Mouse (Mus musculus): ENCODE measurements at regions not wholly inside any gene's neighbourhood (a gene's known extent, or its start where the extent isn't known, plus 50 kb on each side); places are given as distances from the start of the nearest gene placed in this dataset.

DNA sequence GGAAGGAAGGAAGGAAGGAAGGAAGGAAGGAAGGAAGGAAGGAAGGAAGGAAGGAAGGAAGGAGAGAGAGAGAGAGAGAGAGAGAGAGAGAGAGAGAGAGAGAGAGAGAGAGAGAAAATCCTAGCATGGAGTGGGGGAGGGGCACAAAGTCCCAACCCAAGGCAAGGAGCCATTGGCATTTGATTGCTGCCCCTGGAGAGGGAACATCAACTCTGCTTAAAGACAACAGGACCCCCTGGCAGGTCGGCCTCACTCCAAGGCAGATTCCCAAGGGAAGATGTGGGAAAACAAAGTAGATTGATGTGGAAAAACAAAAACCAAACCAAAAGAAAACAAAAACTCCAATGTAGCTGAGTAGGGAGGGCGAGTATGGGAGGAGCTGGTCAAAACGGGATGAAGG is 49.9 kb upstream of the Fzd10 start:
- DNase-seq, result no peak
- intact Hi-C loops (cut with DNase I; ENCODE audit: low total_unique reads), result no loop called here

DNA sequence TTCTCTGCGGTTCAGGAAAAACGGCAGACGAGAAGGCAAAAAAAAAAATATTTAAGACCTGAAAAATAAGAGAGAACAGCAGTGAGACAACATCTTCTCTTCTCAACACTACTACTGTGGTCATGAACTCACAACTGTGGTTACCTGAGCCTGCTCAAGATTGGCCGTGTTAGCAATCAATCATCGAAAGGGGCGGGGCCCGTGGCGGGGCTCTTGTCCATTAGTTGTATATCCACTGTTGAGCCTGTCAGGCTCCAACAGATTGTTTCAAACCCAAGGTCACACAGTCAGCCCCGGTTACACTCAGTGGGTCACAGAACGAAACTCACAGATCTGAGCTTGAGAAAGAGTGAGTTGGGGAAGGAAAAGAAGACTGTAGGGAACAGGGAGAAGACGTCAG is 50.8 kb upstream of the Fzd10 start:
- DNase-seq, result no peak
- intact Hi-C loops (cut with DNase I; ENCODE audit: low total_unique reads), result no loop called here

DNA sequence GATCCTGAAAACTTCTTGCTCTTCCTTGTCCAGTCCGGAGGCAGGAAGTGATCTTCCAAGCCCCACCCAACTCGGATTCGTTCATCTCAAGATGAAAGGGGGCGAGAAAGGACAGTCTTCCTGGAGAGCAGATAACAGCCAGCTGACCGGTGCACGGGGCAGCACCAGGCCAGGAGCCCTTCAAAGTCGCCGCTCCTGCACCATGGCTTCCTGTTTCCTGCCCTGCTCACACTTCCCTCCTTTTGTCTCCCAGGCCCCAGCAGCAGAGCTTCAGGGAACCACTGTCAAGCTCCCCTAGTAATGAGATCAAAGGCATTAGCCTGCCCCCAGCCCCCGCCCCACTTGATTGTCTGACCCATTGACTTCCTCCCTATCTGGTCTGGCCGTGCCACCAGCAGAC is 58.6 kb upstream of the Fzd10 start:
- DNase-seq, result no peak
- intact Hi-C loops (cut with DNase I; ENCODE audit: low total_unique reads), result no loop called here

DNA sequence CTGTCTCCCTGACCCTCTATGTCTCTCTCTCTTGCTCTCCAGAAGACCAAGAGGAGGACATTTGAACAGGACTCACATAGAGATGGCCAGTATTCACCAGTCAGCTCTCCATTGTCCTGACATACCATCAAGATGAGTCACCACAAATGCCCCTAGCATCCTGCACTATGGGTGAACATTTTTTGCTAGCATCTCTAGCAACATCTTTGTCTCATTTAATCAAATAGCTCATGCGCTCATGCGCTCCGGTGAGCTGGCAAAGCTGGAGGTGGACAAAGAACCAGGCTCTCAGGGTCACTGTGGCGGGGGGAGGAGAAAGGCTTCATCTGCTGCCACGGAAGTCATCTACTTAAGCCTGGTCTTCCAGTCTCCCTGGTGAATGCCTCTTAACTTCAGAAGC is 62.0 kb upstream of the Fzd10 start:
- intact Hi-C loops (cut with DNase I; ENCODE audit: low total_unique reads), result no loop called here
- DNase-seq, result no peak

DNA sequence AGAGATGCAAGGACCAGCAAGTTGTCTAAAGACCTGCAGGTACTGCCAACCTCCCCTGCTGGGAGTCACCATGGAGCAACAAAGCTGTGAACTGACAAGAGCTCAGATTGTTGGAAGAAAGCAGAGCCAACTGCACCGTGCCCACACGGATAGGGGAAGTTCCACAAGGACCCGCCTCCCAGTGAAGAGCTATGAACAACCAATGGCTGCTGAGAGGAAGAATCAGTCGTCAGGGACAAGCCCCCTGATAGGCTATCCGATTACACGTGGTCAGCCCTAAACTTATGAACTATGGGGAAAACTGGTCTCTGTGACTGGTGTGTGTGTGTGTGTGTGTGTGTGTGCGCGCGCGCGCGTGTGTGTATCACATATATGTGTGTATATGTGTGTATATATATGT is 63.4 kb upstream of the Fzd10 start:
- intact Hi-C loops (cut with DNase I; ENCODE audit: low total_unique reads), result no loop called here
- no peak for DNase-seq

DNA sequence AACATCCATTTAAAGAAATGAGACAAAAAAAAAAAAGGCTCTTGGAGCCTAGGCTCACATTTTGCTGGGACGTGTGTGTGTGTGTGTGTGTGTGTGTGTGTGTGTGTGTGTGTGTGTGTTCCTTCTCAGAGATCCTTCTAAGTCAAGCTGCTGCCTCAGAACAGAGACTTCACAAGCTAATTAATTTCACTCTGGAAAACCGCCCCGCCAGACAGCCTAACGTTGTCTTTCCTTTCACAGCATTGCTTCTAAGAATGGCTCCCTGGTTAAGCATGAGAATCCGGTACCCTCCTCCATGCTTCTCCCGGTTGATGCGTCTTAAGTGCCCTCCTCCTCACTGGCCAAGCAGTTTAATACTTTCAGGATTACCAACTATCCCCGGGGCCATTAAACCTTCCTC is 64.3 kb upstream of the Fzd10 start:
- no peak for DNase-seq
- intact Hi-C loops (cut with DNase I; ENCODE audit: low total_unique reads), result no loop called here

DNA sequence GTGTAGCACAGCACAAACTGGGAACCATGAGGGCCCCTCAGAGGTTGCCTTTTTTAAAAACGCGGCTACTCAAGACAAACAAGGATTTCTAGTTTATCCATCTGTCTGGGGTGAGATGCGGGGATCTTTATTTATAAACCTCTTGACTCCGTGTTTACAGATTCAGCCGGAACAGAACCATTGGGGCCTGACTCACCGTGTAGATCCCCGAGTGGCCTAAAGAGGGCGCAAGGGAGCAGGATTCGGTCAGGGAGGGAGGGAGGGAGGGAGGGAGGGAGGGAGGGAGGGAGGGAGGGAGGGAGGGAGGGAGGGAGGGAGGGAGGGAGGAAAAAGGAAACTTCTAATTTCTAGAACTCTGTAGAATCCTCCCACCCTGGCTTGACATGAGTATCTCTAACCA is 73.4 kb upstream of the Fzd10 start:
- intact Hi-C loops (cut with DNase I; ENCODE audit: low total_unique reads), result loop anchor here (5.0 to 10.0 kb wide), 2 partner anchors 138 to 205 kb away; no protein-coding TSS in a partner anchor

DNA sequence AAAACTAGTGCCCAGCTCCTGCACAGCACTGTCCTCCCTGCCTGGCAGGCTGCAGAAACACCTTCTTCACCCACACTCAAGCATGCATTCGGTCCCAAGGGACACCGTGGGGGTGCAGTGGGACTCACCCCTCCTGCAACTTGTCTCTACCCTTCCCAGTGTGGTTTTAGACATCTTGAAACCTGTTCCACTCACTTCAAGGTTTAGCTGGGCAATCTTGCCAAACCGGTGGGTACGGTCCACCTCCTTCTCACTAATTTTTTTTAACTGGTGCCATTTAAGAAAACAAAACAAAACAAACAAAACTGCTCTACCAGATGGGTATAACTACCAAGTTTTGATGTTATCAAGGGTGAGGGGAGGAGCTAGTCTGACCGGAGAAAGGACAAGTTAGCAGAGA is 74.2 kb upstream of the Fzd10 start:
- intact Hi-C loops (cut with DNase I; ENCODE audit: low total_unique reads), result loop anchor here (5.0 to 10.0 kb wide), 2 partner anchors 138 to 206 kb away; no protein-coding TSS in a partner anchor

More for the DNA sequence above, 73.4 kb upstream of the Fzd10 start:
- DNase-seq, result peak; percentile 18

DNA sequence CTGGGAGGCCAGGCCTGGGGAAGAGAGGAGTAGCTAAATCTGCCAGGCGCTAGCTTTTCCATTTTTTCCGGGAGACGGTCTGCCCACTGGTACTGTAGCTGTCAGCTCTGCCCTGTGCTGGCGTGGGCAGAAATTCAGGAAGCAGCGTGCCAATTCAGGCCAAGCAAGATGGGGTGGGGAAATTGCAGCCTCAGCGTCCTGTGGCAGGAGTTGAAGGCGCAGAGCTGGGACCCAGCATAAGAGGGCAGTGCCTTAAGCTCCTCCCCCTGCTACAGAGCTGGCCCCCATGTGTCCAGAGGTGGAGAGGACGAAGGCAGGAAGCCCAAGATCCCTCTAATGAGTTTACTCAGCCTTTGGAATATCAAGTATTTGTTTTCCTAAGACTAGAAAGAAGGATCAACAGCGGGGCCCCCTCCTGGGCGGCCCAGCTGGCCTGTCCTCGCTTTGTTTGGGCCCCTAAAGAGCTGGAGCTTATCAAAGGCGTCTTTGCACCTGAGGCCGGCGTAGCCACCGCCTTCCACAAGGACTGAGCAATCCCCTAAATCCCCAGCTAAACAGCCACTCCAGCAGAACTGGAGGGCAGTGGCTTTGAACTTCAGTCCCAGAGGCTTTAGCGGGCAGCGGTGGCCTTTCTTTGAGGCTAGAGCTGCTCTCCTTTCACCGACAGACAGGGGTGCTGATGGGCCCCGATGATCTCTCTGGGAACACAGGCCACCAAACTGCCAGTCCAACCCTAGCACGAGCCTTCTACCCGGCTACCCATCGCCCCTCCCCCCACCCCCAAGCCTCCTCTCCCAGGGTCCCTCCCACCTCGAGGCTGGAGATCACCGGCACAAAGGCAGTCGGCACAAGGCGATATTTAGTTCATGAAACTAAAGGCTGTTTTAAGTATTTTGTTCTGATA is 76.0 kb upstream of the Fzd10 start:
- no peak for DNase-seq
- intact Hi-C loops (cut with DNase I; ENCODE audit: low total_unique reads), result loop anchor here (5.0 to 10.0 kb wide), 2 partner anchors 140 to 208 kb away; no protein-coding TSS in a partner anchor

More for the DNA sequence above, 74.2 kb upstream of the Fzd10 start:
- no peak for DNase-seq

DNA sequence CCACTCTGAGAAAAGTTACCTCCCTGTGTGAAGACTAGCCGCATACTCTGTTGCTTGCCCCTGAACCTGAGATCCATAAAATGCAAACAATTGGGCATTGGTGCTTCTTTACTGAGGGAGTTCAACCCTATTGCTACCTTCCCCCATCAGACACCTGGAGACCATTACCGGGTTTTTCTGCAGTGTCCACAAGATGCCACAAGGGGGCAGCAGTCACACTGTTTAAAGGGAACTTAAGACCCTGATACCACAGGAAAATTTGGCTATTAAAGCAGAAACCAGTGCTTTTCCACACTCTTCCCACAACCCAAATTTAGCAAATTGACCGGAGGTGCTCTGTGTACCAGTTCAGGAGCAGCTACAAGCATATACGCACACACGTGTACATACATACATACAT is 78.0 kb upstream of the Fzd10 start:
- intact Hi-C loops (cut with DNase I; ENCODE audit: low total_unique reads), result loop anchor here (10.0 kb wide), 1 partner anchor 142 kb away; no protein-coding TSS in a partner anchor
- no peak for DNase-seq

DNA sequence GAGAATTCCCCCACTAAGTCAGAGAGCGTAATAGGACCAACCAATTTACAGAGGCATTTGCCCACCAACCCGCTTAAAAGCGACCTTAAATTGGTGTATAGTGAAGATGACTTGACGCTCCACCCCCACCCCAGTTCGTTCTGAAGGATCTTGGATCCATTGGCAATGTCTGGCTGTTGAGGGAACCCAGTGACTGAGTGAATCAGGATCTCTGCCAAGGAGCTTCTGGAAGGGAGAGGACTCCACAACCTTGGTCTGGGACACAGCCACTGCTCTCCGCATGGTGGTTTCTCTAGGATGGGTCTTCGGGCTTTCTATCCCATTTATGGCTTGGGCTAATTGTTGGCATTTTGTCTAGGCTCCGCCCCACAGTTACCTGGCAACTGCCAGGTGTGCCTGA is 83.3 kb upstream of the Fzd10 start:
- intact Hi-C loops (cut with DNase I; ENCODE audit: low total_unique reads), result no loop called here
- no peak for DNase-seq

DNA sequence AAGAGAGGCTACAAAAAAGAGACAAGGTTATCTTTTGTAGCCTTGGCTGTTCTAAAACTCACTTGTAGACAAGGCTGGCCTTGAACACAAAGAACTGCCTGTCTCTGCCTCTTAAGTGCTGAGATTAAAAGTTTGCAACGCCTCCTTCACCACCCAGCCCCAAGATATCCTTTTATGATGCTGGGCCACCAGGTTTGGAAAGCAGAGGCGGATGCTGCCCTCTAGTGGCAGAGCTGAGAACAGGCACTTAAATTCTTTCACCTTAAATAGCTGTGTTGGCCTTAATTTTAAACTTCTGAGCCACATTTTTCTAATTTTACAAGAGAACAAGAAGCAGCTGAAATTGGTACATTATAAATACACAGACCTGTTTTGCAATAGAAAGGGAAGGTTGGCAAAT is 82.5 kb upstream of the Tmem132d start:
- DNase-seq, result no peak
- intact Hi-C loops (cut with DNase I; ENCODE audit: low total_unique reads), result no loop called here

DNA sequence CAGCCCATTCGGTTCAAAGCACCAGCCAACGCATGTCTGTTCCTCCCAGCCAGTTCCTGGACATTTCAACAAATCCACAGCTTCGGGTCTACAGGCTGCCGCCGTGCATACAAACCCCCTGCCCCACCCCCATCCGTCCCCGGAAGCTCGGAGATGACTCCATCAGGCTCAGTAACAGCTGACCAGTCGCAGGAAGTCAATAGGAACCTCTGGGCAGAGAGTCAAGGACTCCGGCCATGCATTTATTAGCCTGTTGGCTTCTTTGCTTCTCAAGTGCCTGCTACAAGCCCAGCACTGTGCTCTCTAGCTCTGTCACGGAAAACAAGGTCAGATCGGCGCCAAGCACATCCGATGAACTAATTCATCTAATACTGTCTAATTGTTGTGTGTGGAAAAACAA is 80.4 kb upstream of the Tmem132d start:
- intact Hi-C loops (cut with DNase I; ENCODE audit: low total_unique reads), result no loop called here
- DNase-seq, result no peak

DNA sequence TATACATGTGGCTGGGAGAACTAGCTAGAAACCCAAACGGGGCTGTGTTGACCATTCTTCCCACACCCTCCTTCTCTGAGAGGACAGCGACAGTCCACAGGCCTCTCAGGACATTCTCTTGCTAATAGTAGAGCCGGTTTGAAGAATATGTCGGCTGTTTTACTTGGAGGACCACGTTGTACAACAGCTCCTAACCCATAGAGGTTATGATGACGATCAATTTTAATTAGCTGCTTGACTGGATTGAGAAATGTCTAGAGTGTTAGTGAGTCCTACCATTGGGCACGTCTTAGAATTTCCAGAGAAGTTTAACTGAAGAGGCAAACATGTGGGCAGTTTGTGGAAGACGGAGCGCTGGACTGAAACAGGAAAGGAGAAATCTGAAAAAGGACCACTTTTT is 79.7 kb upstream of the Tmem132d start:
- DNase-seq, result no peak
- intact Hi-C loops (cut with DNase I; ENCODE audit: low total_unique reads), result no loop called here

DNA sequence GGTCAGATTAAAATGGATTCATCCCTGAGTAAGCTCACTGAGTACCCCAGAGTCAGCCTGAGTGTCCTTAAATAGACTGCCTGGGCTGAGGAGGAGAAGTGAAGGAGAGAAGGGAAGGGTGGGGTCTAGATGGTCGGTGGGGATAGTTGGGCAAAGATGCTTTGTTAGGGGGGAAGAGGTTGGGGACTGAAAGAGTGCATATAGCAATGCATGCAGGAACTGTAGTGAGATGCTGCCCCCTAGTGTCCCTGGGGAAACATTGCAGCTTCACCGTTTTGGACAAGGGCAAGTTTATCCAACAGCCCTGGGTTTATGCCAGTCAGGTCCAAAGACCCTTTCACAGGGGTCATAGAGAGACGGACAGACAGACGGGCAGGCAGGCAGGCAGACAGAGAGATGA is 71.6 kb upstream of the Tmem132d start:
- DNase-seq, result peak; percentile 17
- intact Hi-C loops (cut with DNase I; ENCODE audit: low total_unique reads), result no loop called here

DNA sequence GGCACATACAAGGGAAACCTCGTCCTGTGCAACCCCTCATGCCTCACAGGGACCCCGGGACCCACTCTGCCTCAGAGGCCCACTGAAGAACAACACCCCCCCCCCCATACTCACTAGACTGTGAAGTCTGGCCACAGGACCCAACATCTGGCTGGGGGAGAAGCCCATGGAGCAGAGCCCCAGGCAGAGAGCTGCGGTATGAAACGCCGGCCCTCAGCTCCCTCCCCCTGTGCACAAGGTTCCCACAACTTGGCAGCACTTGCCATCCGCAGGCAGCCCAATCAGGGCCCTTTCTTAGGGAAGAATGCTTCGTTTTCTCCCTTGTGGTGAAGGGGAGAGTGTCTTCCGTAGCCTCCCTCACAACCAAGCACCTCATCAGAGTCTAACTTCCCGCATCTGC is 66.6 kb upstream of the Tmem132d start:
- intact Hi-C loops (cut with DNase I; ENCODE audit: low total_unique reads), result no loop called here
- DNase-seq, result no peak

DNA sequence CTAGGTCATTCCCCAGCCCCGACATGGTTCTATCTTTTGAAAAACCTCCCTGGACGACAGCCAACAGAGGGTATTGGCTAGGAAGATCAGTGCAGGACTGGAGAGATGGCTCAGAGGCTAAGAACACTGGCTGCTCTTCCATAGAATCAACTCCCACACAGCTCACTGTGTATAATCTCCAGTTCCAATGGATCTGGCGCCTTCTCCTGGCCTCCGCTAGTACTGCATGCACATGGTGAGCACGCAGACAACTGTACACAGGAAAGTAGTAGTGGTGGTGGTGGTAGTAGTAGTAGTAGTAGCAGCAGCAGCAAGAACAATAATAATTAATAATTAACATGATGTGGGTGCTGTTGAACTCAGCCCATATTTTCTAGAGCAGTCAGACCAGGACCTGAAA is 66.2 kb upstream of the Tmem132d start:
- intact Hi-C loops (cut with DNase I; ENCODE audit: low total_unique reads), result no loop called here
- DNase-seq, result no peak

DNA sequence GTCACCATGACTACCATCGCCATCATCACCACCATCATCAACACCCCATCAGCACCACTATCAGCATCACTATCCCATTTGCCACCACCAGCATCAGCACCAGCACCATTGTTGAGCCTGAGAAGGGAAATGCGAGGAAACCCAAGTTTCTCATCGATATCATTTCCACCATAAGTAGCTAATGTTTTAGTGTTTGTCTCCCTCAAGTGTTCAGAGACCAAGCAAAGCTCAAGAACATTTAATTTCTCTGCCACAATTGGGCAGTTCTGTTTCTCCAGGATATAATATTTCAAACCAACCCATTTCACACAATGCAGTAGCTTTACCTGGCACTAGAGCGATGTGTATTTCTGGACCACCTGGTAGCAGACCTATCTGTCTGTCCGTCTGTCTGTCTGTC is 59.7 kb upstream of the Tmem132d start:
- no peak for DNase-seq
- intact Hi-C loops (cut with DNase I; ENCODE audit: low total_unique reads), result no loop called here

DNA sequence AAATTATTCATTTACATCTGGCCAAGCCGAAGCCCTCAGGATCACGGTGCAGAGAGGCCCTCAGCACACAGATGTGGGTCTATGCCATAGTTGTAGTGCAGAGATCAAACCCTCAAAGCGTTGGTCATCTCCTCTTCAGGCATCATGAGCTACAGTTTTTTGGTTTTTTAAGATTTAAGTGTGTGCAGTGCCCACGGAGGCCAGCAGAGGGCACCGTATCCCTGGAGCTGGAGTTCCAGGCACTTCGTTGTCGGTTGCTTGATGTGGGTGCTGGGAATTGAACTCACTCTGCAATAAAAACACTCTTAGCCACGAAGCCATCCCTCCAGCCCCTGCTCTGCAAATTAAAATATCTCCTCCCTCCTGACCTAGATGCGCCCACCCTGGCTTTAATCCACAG is 58.3 kb upstream of the Tmem132d start:
- intact Hi-C loops (cut with DNase I; ENCODE audit: low total_unique reads), result no loop called here
- no peak for DNase-seq

DNA sequence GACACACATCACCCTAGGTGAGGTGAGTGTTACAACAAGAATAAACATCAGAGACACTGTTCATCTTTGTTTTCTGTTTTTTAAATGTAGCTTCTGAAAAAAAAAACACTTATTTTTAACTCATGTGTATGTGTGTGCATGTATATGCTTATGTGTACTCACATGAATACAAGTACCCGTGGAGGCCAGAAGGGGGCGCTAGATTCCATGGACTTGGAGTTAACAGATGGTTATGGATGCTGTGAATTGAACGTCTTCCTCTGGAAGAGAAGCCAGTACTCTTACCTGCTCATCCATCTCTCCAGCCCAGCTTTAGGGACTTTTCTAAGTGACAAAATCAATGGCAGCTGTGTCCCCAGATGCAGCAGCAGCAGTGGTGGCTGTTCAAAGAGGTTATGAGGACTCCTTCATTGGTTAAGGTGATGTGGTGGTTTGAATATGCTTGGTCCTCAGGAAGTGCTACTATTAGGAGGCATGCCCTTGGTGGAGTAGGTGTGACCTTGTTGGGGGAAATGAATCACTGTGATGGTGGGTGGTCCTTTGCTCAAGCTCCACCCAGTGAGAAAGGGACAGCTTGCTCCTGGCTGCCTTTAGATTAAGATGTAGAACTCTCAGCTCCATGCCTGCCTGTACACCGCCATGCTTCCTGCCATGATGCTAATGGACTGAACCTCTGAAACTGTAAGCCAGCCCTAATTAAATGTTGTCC is 56.1 kb upstream of the Tmem132d start:
- intact Hi-C loops (cut with DNase I; ENCODE audit: low total_unique reads), result no loop called here
- DNase-seq, result no peak

DNA sequence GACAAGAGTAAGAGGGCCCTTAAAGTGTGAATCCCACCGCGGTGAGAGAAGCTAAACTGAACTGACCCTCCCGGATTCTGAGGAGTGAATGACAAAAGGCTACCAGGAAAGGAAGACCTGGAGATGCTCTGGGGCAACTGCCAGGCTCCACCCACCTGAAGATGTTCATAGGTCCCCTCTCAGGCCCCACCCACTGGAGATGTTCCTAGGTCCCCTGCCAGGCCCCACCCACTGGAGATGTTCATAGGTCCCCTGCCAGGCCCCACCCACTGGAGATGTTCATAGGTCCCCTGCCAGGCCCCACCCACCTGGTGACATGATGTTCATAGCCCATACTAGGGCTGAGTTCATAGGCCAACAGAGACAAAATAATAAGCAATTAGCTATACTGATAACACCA is 54.5 kb upstream of the Tmem132d start:
- no peak for DNase-seq
- intact Hi-C loops (cut with DNase I; ENCODE audit: low total_unique reads), result no loop called here
